Mouse (Mus musculus): Measurements from ENCODE around the gene Olfr902. TPM values are rescaled to one million over a fixed set of nuclear protein-coding genes. Genes with fewer than 3 reads are reported as not detected.

Gene Olfr902
- polyA plus RNA-seq, 1 experiment from 2014 or later, result not detected

Other genes with a start within 250 kb of the Olfr902 start
- gene Olfr893, start 239.3 kb upstream of the Olfr902 start, polyA plus RNA-seq (2015; fragmentation: Nextera tagmentation; extraction: Ambion mirVana), result not detected in 2 replicates
- gene Olfr894, start 229.6 kb upstream of the Olfr902 start, polyA plus RNA-seq (2015; fragmentation: Nextera tagmentation; extraction: Ambion mirVana), result not detected in 2 replicates
- not detected in 2 replicates for gene Olfr143, start 194.9 kb upstream of the Olfr902 start, polyA plus RNA-seq (2015; fragmentation: Nextera tagmentation; extraction: Ambion mirVana)
- gene Olfr895, start 179.8 kb upstream of the Olfr902 start, polyA plus RNA-seq (2015; fragmentation: Nextera tagmentation; extraction: Ambion mirVana), result not detected in 2 replicates
- not detected in 2 replicates for gene Olfr896-ps1, start 156.5 kb upstream of the Olfr902 start, polyA plus RNA-seq (2015; fragmentation: Nextera tagmentation; extraction: Ambion mirVana)
- not detected in 2 replicates for gene Olfr25, start 118.6 kb upstream of the Olfr902 start, polyA plus RNA-seq (2015; fragmentation: Nextera tagmentation; extraction: Ambion mirVana)
- gene Olfr898, start 99.2 kb upstream of the Olfr902 start, polyA plus RNA-seq (2015; fragmentation: Nextera tagmentation; extraction: Ambion mirVana), result not detected in 2 replicates
- not detected in 2 replicates for gene Olfr250, start 80.8 kb upstream of the Olfr902 start, polyA plus RNA-seq (2015; fragmentation: Nextera tagmentation; extraction: Ambion mirVana)
- gene Olfr251, start 70.6 kb upstream of the Olfr902 start, polyA plus RNA-seq (2015; fragmentation: Nextera tagmentation; extraction: Ambion mirVana), result not detected in 2 replicates
- not detected in 2 replicates for gene Olfr147, start 46.0 kb upstream of the Olfr902 start, polyA plus RNA-seq (2015; fragmentation: Nextera tagmentation; extraction: Ambion mirVana)
- gene Olfr901, start 18.2 kb upstream of the Olfr902 start, polyA plus RNA-seq (2015; fragmentation: Nextera tagmentation; extraction: Ambion mirVana), result not detected in 2 replicates
- gene Olfr904, start 15.5 kb downstream of the Olfr902 start, polyA plus RNA-seq (2015; fragmentation: Nextera tagmentation; extraction: Ambion mirVana), result not detected in 2 replicates
- gene Olfr905, start 23.5 kb downstream of the Olfr902 start, polyA plus RNA-seq (2015; fragmentation: Nextera tagmentation; extraction: Ambion mirVana), result not detected in 2 replicates
- gene Olfr906, start 39.4 kb downstream of the Olfr902 start, polyA plus RNA-seq (2015; fragmentation: Nextera tagmentation; extraction: Ambion mirVana), result not detected in 2 replicates
- not detected in 2 replicates for gene Olfr907, start 48.1 kb downstream of the Olfr902 start, polyA plus RNA-seq (2015; fragmentation: Nextera tagmentation; extraction: Ambion mirVana)
- not detected in 2 replicates for gene Olfr911-ps1, start 73.9 kb downstream of the Olfr902 start, polyA plus RNA-seq (2015; fragmentation: Nextera tagmentation; extraction: Ambion mirVana)
- not detected in 2 replicates for gene Olfr910, start 90.2 kb downstream of the Olfr902 start, polyA plus RNA-seq (2015; fragmentation: Nextera tagmentation; extraction: Ambion mirVana)
- not detected in 2 replicates for gene Olfr912, start 132.5 kb downstream of the Olfr902 start, polyA plus RNA-seq (2015; fragmentation: Nextera tagmentation; extraction: Ambion mirVana)
- gene Olfr913, start 145.1 kb downstream of the Olfr902 start, polyA plus RNA-seq (2015; fragmentation: Nextera tagmentation; extraction: Ambion mirVana), result not detected in 2 replicates
- not detected in 2 replicates for gene Olfr914, start 157.4 kb downstream of the Olfr902 start, polyA plus RNA-seq (2015; fragmentation: Nextera tagmentation; extraction: Ambion mirVana)
- not detected in 2 replicates for gene Olfr916, start 212.2 kb downstream of the Olfr902 start, polyA plus RNA-seq (2015; fragmentation: Nextera tagmentation; extraction: Ambion mirVana)
- gene Olfr917, start 218.2 kb downstream of the Olfr902 start, polyA plus RNA-seq (2015; fragmentation: Nextera tagmentation; extraction: Ambion mirVana), result not detected in 2 replicates
- not detected in 2 replicates for gene Olfr918, start 226.9 kb downstream of the Olfr902 start, polyA plus RNA-seq (2015; fragmentation: Nextera tagmentation; extraction: Ambion mirVana)

All from forebrain, embryonic 13.5 days (tissue).